Mouse (Mus musculus): ENCODE data around the gene Ubtd1.

Gene Ubtd1

DNA sequence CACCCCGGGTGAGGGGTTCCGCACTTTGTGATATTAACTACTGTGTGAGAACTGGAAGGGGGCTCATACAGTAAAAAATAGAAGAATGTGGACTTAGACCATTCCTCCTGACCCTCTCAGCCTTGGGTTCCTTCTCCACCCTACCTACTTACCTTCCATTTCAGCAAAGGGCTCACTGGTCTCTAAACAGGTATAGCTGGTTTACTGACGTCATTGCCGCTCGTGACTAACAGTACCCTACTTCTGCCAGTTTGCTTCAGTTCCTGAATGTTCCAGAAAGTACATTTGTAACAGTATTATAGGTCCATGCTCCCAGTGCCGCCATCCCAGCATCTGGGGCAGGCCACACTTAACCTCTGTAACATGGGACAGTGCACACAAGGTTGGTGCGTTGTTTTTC, 12.5 kb downstream of the Ubtd1 start:
- DNase-seq, result no peak

GRCm38 (mm10) chr19:41995483-41995882, 13.9 kb downstream of the Ubtd1 start:
- DNase-seq, result no peak

DNA sequence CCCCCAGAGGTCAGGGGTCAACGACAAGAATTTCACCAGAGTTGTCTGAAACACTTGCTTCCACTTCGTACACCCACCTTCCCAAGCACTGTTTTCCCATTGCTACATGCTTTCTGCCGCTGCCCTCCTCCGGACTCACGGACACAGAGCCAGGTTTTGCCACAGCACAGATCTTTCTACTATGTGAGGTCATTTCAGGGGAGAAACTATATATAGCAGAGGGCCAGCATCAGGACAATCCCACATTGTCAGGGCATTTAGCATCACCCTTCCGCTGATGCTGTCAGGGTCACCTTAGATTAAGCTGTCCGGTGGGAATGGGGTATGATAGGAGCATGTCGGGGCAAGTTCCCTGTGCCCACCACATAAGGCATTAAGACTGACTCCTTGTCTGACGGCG, 15.5 kb downstream of the Ubtd1 start:
- DNase-seq, result no peak

DNA sequence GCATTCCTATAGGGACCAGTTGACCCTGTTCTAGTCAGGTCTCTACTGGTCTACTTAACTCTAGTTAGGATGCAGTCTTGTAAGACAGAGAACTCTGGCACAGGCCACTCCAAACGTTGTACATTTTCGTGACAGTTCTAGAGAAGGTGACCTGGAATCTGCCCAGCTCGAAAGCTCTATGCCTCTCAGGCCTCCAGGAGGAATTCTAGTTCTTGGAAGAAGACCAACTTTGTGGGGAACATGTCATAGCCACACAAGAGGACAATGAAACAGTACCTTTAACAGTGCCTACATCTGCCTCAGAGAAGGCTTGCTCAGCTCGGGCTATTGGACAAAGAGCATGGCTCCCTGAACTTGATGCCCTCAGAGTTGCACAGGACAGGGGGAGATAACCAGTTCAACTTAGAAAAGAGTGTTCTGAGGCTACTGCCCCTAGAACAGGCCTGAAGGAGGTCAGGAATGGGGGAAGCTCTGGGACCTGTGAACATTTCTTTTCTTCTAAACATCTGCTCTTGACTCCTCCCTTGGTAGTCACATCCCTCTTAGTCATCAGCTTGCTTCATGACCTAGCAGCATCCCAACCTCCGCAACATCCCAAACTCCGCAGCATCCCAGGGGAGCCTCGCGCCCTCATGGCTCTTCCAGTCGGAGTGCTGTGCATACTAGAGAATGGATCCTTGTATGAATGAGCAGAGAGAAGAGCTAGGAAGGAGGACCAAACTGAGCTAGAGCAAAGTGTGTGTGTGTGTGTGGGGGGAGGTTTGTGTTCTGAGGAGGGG, 17.4 kb downstream of the Ubtd1 start:
- no peak for DNase-seq

GRCm38 (mm10) chr19:41999688-42000283, 18.2 kb downstream of the Ubtd1 start:
- no peak for DNase-seq

- DNase-seq, result no peak
These were observed 18.9 kb downstream of the Ubtd1 start for GRCm38 (mm10) chr19:42000446-42000958.

- DNase-seq, result no peak
These were observed 19.9 kb downstream of the Ubtd1 start for GRCm38 (mm10) chr19:42001253-42001980.

GRCm38 (mm10) chr19:42004258-42004657, 22.7 kb downstream of the Ubtd1 start:
- DNase-seq, result no peak

DNA sequence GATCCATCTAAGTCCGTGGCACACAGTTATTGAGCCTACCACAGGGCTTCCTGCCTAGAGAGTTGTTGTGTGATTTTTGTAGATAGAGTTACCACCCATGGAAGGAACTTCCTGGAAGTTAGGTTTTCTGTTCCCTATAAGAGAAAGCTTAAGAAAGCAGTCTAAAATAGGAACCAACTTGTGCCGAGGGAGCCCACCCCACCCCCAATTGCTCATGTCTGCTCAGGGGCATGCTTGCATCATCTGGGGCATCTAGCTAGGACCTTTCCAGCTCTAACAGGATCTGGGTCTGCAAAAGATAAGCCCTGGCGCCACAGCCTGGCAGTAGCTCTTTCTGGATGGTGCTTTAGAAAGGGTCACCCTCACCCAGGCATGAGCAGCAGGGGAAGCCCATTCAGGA, 24.1 kb downstream of the Ubtd1 start:
- DNase-seq, result peak; percentile 4 to 14

- no peak for DNase-seq
These were observed 25.0 kb downstream of the Ubtd1 start for GRCm38 (mm10) chr19:42006568-42006967.

DNA sequence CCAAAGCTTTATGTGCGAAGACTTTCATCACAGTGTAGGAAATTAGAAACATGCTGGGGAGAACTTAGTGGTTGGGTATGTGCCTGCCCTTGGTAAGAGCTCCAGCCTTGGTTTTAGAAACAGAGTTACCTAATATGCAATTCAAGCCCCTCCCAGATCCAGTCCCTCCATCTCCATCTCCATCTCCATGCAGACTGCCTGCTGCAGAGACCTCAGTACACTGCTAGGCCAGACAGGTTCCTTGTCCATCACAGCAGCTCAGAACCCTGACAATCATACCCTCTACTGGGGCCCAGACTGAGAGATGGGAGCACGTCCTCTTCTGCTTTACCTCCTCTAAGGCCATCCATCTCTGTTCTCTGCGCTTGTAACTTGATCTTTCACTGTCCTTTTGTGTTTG, 27.0 kb downstream of the Ubtd1 start:
- DNase-seq, result no peak

DNA sequence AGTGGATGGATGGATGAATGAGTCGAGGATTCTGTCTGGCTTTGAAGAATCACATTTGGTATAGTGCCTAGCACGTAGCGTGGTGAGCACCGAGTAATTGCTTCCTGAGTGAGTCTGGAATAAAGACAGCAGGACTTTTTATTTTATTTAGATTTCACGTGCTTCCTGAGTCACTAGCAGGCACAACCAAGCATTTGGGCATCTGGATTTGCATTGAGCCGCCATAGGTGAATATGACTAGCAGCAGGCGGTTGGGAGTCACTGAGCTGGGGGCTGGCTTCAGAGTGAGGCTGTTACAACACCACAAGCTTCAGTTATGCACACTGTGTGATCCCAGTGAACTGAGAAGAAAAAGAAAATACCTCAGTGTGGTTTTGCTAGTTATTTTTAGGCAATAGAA, 27.5 kb downstream of the Ubtd1 start:
- DNase-seq, result no peak

GRCm38 (mm10) chr19:42010436-42010835, 28.9 kb downstream of the Ubtd1 start:
- no peak for DNase-seq

DNA sequence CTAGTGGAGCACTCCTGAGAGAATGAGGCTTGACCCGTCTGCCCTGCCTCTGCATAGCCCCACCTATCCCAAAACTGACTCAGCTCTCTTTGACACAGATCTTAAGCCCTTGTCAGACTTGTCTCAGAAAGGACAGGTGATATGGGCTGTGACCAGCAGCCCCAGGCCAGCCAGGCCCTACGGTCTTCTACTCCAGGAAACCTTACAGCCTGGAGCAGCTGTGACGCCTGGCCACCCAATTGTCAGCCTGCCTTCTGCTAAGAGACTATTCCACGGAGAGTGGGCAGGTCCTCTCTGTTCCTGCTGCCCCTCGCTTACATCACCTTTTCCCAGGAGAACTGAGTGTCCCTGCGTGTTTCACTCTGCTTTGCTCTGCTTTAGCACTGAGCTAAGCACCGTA, 29.6 kb downstream of the Ubtd1 start:
- DNase-seq, result no peak

DNA sequence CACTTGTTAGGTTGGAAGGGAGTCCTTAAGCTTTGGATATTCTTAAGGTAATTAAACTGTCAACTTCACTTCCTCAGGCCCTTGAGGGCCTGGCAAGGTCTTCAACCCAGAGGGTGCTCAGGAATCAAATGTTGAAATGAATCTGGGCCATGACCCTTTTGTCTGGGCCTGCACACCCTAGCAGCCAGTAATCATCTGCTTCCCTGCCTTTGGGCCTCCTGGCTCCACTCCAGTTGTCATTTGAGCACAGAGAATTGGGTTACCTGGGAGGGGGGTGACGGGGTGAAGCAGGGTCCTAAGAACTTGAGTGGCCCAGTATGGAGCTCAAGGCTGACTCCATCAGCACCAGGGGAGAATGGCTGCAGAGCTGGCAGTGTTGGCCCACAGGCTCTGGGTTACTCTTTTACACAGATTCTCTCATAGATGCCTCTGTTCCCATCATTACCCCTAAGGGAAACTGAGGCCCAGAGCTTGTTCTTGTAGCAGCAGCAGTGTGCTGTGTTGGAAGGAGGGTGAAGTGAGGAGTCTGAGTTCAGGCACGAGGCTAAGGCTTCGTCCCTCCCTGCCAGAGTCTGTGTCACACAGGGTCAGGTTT, 32.8 kb downstream of the Ubtd1 start:
- DNase-seq, result no peak

DNA sequence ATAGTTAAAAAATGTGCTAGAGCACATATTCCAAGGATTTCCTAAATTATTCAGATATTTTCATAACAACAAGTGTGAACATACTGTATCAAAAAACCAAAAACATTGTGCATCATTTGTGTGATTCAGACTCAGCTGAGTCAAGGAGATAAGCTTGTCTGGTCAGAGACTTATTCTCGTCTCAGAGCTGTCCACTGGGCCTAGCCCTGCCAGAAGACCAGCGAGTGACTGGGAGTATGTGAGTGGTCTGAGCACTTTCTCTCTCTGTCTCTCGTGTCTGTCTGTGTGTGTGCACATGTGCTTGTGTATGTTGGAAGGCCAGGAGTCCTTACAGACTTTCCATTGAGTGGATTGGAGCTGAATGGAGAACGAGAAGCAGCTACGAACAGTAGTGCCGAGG, 33.4 kb downstream of the Ubtd1 start:
- DNase-seq, result no peak

- no peak for DNase-seq
These were observed 34.7 kb downstream of the Ubtd1 start for GRCm38 (mm10) chr19:42016251-42016650.

DNA sequence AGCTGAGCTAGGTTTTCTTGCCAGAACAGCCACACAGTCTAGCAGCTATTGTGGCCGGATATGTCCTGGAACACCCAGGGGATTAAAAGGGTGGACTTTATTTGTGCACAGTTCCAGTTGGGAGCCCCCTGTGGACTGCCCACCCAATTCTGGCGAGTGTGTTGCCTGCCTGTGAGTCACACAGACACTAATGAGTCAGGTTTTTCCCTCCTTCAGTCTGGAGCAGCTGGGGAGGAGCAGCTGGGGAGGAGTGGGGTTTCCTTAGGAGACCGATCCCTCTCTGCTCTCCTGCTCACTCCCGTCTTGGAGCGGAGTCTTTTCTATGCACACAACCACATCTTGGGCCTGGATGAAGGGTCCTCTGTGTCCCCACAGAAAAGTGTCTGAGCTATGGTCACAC, 35.3 kb downstream of the Ubtd1 start:
- no peak for DNase-seq

GRCm38 (mm10) chr19:42017399-42018247, 36.1 kb downstream of the Ubtd1 start:
- no peak for DNase-seq

- no peak for DNase-seq
These were observed 37.5 kb downstream of the Ubtd1 start for GRCm38 (mm10) chr19:42019011-42019522.

DNA sequence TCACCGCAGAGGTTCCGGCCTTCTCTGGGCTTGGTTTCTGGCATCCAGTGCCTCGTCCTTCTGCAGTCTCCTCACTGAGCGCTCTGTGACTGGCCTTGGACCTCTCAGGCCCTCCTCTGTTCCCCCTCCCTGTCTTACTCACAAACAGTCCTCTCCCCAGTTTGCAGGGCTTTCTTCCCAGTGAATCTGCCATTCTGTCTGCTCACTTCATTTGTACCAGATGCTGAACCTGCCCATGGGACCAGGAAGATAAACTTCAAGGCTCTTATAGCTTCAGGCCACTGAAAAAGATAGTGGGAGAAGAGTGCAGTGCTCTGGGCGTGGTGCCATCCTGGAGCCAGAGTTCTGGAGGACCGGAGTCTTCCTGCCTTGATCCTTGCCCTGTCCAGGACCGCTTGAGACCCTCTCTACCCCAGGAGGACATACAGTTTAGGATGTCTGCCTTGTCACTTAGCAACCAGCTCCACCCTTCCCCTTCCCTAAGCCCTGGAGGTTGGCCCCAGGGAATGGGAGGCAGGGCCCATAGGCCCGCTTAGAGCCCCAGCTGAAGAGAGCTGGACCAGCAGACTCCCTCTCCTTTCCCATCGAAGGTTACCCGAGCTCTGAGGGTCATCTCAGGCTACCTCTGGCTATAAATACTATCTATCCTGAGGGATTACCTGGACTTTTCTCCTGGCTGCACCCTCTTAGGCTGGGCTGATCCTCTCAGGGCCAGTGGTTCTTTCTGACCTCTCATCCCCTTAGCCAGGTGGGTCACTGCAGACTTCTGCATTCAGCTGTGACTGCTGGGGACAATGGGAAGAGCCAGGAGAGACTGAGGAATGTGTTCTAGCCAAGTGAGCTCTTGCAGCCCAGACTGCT, 40.3 kb downstream of the Ubtd1 start:
- no peak for DNase-seq
